Mouse (Mus musculus): ENCODE results near the gene Rasgef1b.

DNA sequence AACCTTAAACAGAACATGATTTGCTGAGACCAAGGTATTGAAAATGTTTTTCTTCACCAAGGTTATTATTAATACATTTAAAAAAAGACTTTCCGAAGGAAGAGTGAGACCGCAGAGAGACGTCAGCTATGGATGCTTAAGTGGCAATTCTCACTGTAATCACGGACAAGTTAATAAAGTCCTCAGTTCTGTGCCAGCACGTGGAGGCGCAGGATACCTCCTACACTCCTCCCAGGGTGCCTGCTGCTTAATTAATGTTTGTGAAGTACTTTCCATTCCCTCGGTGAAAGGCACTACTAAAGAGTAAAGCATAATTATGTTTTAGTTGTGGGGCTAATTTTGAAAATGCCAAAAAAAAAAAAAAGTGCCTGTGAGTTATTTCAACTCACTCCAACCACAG is 284.1 kb downstream of the Rasgef1b start:
- TF ChIP-seq CTCF (IDR thresholded peaks at IDR 0.05; ENCODE audit: insufficient read depth, low read length) = no peak
- no peak for TF ChIP-seq POLR2A (IDR thresholded peaks at IDR 0.05; ENCODE audit: borderline replicate concordance, extremely low read depth, low read depth, low read length)
